Comparison of ENCODE assay signal across 7 mouse cellular contexts in genomic region chr10:93888935-93889578, GRCm38 (mm10). TPM values are rescaled to one million over a fixed set of nuclear protein-coding genes. Genes with fewer than 3 reads are reported as not detected.
DNase-seq lines count a peak whose midpoint lies in the region; ATAC-seq and TF ChIP-seq lines count a peak whose summit lies in the region.

No protein-coding gene starts in this region.

- no peak for TF ChIP-seq CTCF in gastrocnemius, adult 2 months (IDR thresholded peaks at IDR 0.05)
- TF ChIP-seq CTCF in liver, embryonic 14.5 days (IDR thresholded peaks at IDR 0.05; ENCODE audit: low read depth): no peak

- peak overlapping the region; percentile 99 for H3K4me3 ChIP-seq in gastrocnemius, adult 2 months
- H3K4me3 ChIP-seq in intestine, embryonic 16.5 days (ENCODE audit: low read length): peak overlapping the region; percentile 99
- H3K4me3 ChIP-seq in liver, embryonic 14.5 days (ENCODE audit: insufficient read depth in 1 of 2, low read depth in 2 of 2, low read length in 2 of 2): peak overlapping the region; percentile 79 to 99

- H3K27me3 ChIP-seq in intestine, embryonic 16.5 days (replicated peaks; ENCODE audit: control insufficient read depth, insufficient read depth, low read length): no peaks in the 10 kb centered on the region
- no peaks in the 10 kb centered on the region; the same call in 1 of the 2 replicates for H3K27me3 ChIP-seq in liver, embryonic 14.5 days (ENCODE audit: control insufficient read depth, insufficient read depth, low read length)

- TF ChIP-seq EP300 in liver, embryonic 14.5 days (IDR thresholded peaks at IDR 0.05; ENCODE audit: low read depth): no peak

- intact Hi-C loops in gastrocnemius, adult 2 months (cut with DNase I): no loop called here

- ATAC-seq in intestine, embryonic 16.5 days: peak; percentile 65
- ATAC-seq in liver, embryonic 14.5 days (ENCODE audit: insufficient read depth): peak; percentile 16

- DNase-seq in urinary bladder, postnatal 10 days (ENCODE audit: low spot score): peak; percentile 19
- no peak for DNase-seq in urinary bladder, adult 2 months (ENCODE audit: low spot score)
- DNase-seq in cerebellum, postnatal 10 days: peak; percentile 85 to 86
- peak; percentile 75 for DNase-seq in gastrocnemius, adult 2 months
- DNase-seq in liver, embryonic 14.5 days (ENCODE audit: low read depth in 3 of 3, low spot score in 3 of 3): no peak
- DNase-seq in retina, postnatal 7 days (ENCODE audit: low read depth, low spot score): peak; percentile 19

- peaks cover 9% of the 10 kb centered on the region for H3K36me3 ChIP-seq in intestine, embryonic 16.5 days (ENCODE audit: control insufficient read depth, insufficient read depth, low read length)
- peaks cover 34% of the 10 kb centered on the region for H3K36me3 ChIP-seq in liver, embryonic 14.5 days (replicated peaks; ENCODE audit: control insufficient read depth, insufficient read depth, low read depth)

- H3K9ac ChIP-seq in intestine, embryonic 16.5 days (ENCODE audit: low read depth, low read length): peak overlapping the region; percentile 95
- H3K9ac ChIP-seq in liver, embryonic 14.5 days (replicated peaks): peak overlapping the region; percentile 85

- under 1% methylated on average over 38 of the region's 38 CpGs for WGBS in intestine, embryonic 16.5 days
- under 1% methylated on average over 38 of the region's 38 CpGs for WGBS in liver, embryonic 14.5 days (ENCODE audit: insufficient replicate concordance)

- H3K4me2 ChIP-seq in intestine, embryonic 16.5 days (ENCODE audit: low read depth, low read length): peak overlapping the region; percentile 72
- peak overlapping the region; percentile 97 for H3K4me2 ChIP-seq in liver, embryonic 14.5 days (ENCODE audit: low read depth)

- no peaks in the 10 kb centered on the region for H3K9me3 ChIP-seq in intestine, embryonic 16.5 days (ENCODE audit: control insufficient read depth, low read length)
- H3K9me3 ChIP-seq in liver, embryonic 14.5 days (ENCODE audit: control insufficient read depth, low read length): no peaks in the 10 kb centered on the region

- H3K4me1 ChIP-seq in intestine, embryonic 16.5 days (ENCODE audit: control insufficient read depth, insufficient read depth, low read length): peaks cover 5% of the 10 kb centered on the region
- H3K4me1 ChIP-seq in liver, embryonic 14.5 days (replicated peaks; ENCODE audit: control insufficient read depth in 2 of 2, insufficient read depth in 2 of 2, low read length in 1 of 2): peaks cover 53 to 58% of the 10 kb centered on the region in 2 experiments

- peak overlapping the region; percentile 96 for H3K27ac ChIP-seq in gastrocnemius, adult 2 months
- peak overlapping the region; percentile 82 for H3K27ac ChIP-seq in intestine, embryonic 16.5 days (ENCODE audit: low read length)
- peak overlapping the region; percentile 99 for H3K27ac ChIP-seq in liver, embryonic 14.5 days

RNA-seq across cellular contexts. Expression of gene Metap2, which starts 7.8 kb away (rescaled TPM):
- polyA plus RNA-seq in urinary bladder, adult 2 months (2012; rRNA removed): 95.5 and 124 TPM in 2 replicates
- total RNA-seq in gastrocnemius, adult 2 months (2021): 100 to 1,000 TPM; 147 to 182 TPM
- 162 and 169 TPM in 2 replicates for polyA plus RNA-seq in intestine, embryonic 16.5 days (2015; fragmentation: Nextera tagmentation; extraction: Ambion mirVana)
- 95.7 and 181 TPM in 2 replicates for polyA plus RNA-seq in liver, embryonic 14.5 days (2012; rRNA removed)
- polyA plus RNA-seq in liver, embryonic 14.5 days (2014; fragmentation: Nextera tagmentation; extraction: Ambion mirVana): 176 and 195 TPM in 2 replicates

RNA-seq across cellular contexts. Expression of gene Usp44, which starts 57.7 kb away (rescaled TPM):
- not detected in 2 replicates for polyA plus RNA-seq in urinary bladder, adult 2 months (2012; rRNA removed)
- under 1 TPM; 0.31 to 0.33 TPM for total RNA-seq in gastrocnemius, adult 2 months (2021)
- polyA plus RNA-seq in intestine, embryonic 16.5 days (2015; fragmentation: Nextera tagmentation; extraction: Ambion mirVana): 0.17 and 0.34 TPM in 2 replicates
- 0.98 and 1.5 TPM in 2 replicates for polyA plus RNA-seq in liver, embryonic 14.5 days (2012; rRNA removed)
- polyA plus RNA-seq in liver, embryonic 14.5 days (2014; fragmentation: Nextera tagmentation; extraction: Ambion mirVana): 1.5 and 2.2 TPM in 2 replicates

Comparison
In these comparisons a context has a peak if more than half of its experiments do, and no peak if none do; other contexts are left out.
1. DNase-seq: peak in urinary bladder, postnatal 10 days (single experiment), cerebellum, postnatal 10 days (2 of 2), gastrocnemius, adult 2 months (single experiment) and retina, postnatal 7 days (single experiment); none in urinary bladder, adult 2 months (single experiment) and liver, embryonic 14.5 days (0 of 3).
2. Peak in every context shown above with its lines, with median percentiles within 50 percentile points of each other: H3K27ac ChIP-seq and H3K4me3 ChIP-seq.